Mouse (Mus musculus) kidney, adult 11 months (tissue): ENCODE results near the gene Ccdc3.

ENCODE experiments used
- DNase-seq: peaks from one replicate; pipeline ENCODE4 v3.0.0; 2022

Gene Ccdc3

GRCm38 (mm10) chr2:5161908-5162674, 24.5 kb downstream of the Ccdc3 start:
- no peak for DNase-seq

DNA sequence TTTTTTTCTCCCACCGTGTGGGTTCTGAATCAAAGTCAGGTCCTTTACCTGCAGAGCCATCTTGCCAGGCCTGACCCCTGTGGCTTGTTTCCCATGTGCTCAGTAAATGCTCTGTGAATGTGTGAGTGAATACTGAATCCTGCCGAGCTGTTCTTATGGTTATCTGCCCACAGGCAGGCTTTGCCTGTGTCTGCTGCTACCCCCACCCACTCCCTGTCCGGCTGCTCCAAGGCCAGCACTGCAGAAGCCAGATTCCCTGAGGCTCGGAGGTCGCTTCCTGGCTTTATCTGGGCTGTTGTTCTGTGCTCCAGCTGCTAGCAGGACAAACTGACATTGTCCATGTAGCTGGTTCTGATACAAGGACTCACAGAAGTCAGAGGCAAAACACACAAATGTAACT, 25.2 kb downstream of the Ccdc3 start:
- DNase-seq, result no peak

GRCm38 (mm10) chr2:5165941-5166361, 28.4 kb downstream of the Ccdc3 start:
- no peak for DNase-seq

DNA sequence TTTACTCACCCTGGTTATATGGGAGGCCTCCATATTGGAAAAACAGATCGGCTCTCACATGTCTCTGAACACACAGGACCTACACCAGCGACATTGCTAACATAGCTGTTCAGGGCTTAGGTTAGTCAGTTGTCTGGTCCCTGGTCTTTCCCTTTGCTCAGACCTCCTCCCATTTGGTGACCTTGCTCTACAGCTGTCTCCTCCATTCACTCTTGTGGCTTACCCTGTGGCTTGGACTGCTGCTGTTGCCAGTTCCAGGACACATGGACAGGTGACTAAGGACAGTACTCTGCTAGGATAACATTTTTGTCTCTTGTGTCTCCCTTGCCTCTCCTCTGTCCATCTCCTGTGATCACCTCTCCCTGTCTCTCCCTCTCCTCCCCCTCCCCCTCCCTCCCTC, 29.2 kb downstream of the Ccdc3 start:
- DNase-seq, result no peak

DNA sequence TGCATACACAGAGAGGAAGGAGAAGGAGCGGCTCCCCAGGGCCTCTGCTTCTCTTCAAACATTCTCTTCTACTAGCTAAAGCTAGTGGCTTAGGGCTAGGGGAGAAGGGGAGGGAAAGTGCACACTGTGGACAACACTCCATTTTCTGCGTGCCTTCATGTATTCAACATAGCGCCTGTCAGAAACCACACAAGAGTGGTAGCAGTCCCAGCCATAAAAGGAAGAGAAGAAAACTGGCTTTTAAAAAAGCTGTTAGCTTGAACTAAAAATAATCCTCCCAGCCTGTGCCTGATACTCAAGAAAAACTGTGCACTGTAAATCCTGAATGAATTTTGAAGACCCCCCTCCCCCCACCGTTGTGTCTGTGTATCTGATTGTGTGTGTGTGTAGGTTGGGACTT, 33.2 kb downstream of the Ccdc3 start:
- DNase-seq, result no peak

DNA sequence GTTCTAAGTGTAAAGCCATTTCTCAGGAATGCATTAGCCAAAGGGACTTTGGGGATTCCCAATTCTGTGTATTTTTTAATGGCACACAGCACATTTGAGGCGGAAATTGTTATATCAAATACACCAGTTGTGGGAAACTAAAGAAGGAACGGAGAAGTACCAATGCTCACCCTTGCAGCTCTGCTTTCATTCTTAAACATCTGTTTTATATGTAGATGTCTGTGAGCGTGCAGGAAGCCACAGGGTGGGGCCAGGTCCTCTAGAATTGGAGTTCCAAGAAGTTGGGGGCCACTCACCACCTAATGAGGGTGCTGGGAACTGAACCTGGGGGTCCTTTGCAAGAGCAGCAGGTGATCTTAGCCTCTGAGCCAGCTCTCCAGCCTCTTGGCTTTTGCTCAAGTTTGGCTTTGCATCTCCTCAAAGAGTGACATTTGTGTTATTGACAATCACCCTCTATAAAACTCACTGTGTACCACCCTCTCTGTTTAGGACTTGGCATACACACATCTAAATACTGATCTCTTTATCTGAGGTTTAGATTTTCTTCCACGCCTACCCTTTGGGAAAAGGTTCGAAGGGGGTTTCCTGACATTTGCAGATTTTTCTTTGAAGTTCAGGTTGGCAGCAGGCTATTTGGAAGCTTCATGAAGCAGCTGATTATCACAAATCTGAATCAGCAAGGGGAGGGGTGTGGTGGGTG, 33.9 kb downstream of the Ccdc3 start:
- DNase-seq, result no peak

GRCm38 (mm10) chr2:5172773-5173172, 35.2 kb downstream of the Ccdc3 start:
- no peak for DNase-seq

DNA sequence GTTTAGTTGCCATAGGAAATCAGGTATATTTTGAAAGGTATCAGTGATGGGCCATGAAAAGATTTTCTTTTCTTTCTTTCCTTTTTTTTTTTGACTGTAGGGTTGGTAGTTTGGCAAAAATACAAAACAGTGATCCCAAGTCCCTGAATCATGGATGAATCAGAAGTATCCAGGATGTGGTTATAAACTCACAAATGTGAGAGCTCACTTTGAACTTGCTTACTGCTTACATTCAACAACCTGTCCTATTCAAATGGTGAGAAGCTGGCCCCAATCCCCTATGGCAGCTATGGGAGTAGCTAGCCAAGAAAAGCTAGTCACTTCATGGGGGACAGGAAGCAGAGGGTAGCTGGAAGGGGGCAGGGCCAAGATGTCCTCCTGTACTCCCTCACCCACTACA, 37.1 kb downstream of the Ccdc3 start:
- no peak for DNase-seq

DNA sequence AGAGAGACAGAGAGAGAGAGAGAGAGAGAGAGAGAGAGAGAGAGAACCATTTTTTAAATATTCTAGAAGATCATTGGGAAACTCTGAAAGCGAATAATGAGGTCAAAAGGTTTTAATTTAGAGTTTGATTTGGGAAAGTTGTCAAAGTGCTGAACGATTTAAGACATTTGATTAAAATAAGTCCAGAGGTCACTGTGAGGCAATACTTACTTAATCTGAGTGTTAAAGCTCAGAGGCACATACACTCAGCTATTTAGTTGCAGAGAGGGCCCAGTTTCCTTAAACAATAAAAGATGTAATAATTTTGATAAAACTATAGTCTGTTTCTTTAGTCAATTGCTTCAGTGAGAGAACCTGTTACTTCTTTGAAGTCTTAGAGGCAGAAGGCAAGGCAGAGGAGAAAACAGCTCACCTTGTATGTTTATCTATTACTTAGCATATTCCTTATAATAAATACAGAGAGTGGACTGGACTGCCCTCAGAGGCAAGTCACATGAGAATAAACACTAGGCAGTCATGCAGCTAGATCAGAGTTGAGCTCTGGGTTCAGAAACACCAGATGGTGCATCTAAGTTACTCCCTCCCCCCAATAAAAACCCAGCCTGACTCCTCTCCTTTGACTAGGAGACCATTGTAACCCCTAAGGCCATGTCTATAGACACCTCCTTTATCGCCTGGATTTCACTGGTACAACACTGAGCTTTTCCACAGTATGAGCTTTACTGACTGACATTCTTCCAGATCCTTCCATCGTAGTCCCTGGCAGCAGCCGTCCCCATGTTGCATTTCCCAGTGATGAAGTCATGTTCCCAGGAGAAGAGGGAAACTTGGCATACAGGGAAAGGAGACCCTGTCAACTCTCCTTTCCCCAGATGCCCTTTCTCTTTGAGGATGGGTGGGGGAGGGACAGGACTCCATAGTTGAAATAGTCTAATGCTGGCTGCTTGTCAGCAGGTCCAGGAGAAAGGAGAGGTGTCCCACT, 44.2 kb downstream of the Ccdc3 start:
- no peak for DNase-seq

GRCm38 (mm10) chr2:5184166-5184565, 46.6 kb downstream of the Ccdc3 start:
- no peak for DNase-seq

GRCm38 (mm10) chr2:5185631-5186030, 48.1 kb downstream of the Ccdc3 start:
- no peak for DNase-seq

- no peak for DNase-seq
Measured at GRCm38 (mm10) chr2:5192156-5192555, 54.6 kb downstream of the Ccdc3 start.

DNA sequence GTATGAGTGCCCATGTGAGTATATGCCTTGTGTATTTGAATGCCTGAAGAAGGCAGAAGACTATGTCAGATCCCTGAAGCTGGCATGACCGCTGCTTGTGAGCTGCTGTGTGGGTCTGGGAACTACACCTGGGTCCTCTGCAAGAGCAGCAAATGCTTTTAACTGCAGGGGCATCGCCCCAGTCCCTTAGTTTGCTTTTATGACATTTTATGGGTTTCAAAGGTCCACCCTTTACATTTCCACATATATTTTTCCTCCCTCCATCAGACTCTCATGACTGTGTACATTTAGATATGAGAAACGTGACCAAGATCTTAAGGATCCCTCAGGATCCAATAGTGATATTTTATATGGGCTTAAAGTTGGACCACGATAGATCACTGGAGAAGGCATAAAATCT, 55.5 kb downstream of the Ccdc3 start:
- DNase-seq, result no peak

GRCm38 (mm10) chr2:5194701-5195215, 57.2 kb downstream of the Ccdc3 start:
- no peak for DNase-seq

DNA sequence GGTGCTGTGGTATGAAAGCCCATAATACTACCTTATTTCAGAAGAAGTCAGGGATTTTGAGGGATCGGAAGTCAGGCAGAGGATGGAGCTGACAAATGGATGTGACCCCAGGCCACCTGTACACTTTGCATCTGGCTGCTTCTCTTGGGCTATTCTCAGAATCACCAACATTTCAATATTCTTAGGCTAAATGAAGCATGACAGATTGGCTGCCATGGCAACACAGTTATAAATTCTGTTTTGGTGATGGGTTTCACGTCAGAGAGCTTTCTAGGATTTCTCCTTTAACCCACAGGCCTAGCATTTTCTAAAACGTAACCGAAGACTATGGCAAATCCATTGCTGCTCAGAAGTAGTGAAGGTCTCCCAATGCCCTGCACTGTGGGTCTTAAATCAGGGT, 59.9 kb downstream of the Ccdc3 start:
- DNase-seq, result no peak

DNA sequence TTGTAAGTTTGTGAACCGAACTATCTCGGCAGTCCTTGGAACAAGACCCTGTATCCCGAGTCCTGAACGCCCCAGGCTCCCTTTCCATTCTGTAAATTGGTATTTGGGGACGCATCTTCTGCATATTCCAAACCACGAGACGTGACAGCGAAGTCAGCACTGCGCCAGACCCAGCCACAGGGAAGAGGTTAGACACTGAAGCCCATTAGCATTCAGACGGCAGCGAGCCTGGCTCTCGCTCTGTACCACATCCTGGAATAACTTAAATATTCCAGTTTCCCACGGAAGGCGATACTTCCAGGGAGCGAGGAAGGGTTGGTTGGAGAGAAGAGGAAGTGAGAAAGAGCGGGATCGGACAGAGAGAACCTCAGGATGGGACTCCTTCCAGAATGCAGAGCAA, 61.7 kb downstream of the Ccdc3 start:
- DNase-seq, result no peak

DNA sequence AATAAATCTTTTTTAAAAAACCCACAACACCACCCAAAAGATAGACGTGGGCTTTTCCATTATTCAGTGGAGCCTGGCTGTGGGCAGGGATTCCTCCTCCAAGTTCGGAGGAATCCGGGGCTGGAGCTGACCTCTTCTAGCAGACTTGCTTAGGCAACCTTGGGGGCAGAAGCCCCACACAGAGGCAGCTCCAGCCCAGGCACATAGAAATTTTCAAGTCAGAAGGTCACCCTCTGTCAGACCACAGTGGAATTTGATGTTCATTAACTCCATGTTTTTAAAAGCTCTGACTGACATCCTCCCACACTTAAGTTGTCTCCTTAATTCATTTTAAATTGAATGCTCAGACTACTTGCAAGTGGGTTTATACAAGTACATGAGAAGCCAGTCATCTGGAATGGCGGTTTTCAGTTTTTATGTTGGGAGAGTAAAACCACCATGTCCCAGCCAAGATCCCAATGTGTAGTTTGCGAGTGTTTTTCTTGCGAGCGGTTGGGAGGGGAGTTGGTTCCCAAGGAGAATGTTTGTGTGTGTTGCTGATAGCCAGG, 63.3 kb downstream of the Ccdc3 start:
- no peak for DNase-seq

DNA sequence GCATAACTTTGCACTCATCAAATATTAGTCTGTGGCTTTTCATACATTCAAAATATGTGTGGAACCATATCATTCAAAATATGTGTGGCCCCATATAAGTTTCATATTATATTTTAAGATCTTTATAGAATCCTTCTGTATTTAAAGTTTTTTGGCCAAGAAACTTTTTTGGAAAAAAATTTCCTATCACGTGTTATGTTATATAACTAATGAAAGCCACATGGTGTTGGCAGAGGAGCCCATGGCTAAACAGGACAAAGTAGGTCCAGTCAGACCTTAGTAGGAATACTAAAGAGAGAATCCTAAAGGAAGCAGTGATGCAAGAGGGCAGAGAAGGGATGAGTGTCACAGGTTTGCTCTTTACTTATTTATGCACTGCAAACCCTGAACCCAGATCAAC, 65.6 kb downstream of the Ccdc3 start:
- no peak for DNase-seq

DNA sequence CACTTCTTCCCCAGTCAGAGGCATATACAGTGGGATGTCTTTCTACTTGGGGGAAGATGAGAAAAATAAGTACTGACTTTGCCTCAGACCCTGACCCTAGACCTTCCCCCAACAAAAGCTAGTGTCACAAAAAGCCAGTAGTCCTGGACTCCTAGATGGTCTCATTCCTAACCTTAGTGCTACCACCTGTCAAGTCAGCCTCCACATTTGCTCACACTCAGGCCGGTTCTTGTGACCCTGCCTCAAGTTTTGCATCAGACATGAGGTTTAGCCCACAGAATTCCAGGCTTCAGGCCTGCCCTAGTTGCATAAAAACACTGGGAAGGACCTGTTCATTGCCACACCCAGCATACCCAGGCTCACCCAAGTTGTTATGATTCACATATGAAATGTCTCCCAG, 67.4 kb downstream of the Ccdc3 start:
- no peak for DNase-seq

GRCm38 (mm10) chr2:5206651-5207050, 69.1 kb downstream of the Ccdc3 start:
- DNase-seq, result no peak

DNA sequence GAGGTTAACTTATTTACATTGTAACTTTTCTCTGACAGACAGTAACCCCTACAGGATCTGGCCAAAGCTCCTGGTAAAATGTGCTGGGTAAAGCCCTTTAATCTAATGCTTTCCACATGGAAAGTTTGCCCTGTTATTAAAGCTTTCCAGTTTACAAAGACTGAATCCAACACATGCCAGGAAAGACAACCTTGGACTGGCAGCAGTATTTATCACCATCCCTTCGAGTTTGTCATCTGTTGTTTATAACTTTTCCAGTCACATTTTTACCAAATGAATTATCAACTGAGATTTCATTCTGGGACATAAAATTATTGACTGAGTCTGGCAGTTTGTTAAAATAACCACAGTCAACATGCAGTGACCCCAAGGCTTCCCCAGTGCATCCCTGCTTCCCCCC, 77.0 kb downstream of the Ccdc3 start:
- DNase-seq, result no peak

DNA sequence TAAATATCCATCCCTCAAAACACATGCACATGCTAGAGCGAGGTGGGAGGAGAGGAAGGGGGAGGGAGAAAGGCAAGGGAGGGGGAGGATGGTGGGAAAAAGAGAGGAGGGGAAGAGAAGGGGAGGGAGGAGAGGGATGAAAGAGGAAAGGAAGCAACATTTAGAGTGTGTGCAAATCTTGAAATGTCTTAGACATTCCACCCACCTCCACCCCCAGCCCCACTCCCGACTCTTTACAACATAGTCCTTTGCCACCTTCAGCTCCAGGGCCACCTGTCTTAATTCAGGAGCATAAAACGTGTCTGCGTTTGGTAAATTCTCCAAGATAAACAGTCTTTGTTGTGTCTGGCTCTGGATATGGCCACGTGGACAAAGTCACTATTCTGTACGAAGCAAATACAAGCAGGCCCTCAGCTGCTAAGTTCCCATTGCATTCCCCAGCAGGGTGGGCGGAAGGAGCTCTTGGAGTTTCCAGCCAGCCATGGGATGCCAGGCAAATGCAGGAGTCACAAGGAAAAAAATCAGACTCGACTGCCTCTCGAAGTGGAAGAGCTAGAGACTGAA, 77.8 kb downstream of the Ccdc3 start:
- DNase-seq, result no peak

- DNase-seq, result peak; percentile 65
Measured at GRCm38 (mm10) chr2:5219206-5219605, 81.6 kb downstream of the Ccdc3 start.
